Mouse (Mus musculus): ENCODE results near the gene Gm45717.

- TF ChIP-seq CTCF (IDR thresholded peaks at IDR 0.05; ENCODE audit: control insufficient read depth, insufficient read depth, low read length) (peak; percentile 93), POLR2A (IDR thresholded peaks at IDR 0.05; ENCODE audit: borderline replicate concordance, control insufficient read depth, low read depth, low read length) (no peak)
Observed at GRCm38 (mm10) chr7:140903212-140903611, 52.5 kb downstream of the Gm45717 start.
